Mouse (Mus musculus) urinary bladder, adult 2 months (tissue): ENCODE results near the gene Zfp366. TPM values are rescaled to one million over a fixed set of nuclear protein-coding genes. Genes with fewer than 3 reads are reported as not detected.

Experiments
- DNase-seq: peaks from one replicate; pipeline ENCODE4 v3.0.0; 2022; ENCODE audit warnings: low spot score
- polyA plus RNA-seq: library from polyadenylated mRNA; depleted of rRNA; stranded (reverse); fragments of >200 nt; gene quantifications from 2 replicates; pipeline ENCODE4 v1.2.3, GENCODE M21; 2012

The Zfp366 gene
- polyA plus RNA-seq, 1 experiment: 1.1 TPM

- no peak for DNase-seq
Measured at GRCm38 (mm10) chr13:99226809-99227208, 42.2 kb downstream of the Zfp366 start.

GRCm38 (mm10) chr13:99227456-99228250, 43.0 kb downstream of the Zfp366 start:
- no peak for DNase-seq

- no peak for DNase-seq
Measured at GRCm38 (mm10) chr13:99228821-99229570, 44.4 kb downstream of the Zfp366 start.

GRCm38 (mm10) chr13:99229641-99230494, 45.2 kb downstream of the Zfp366 start:
- no peak for DNase-seq

GRCm38 (mm10) chr13:99230495-99230868, 45.9 kb downstream of the Zfp366 start:
- DNase-seq: no peak

- DNase-seq: no peak
Measured at GRCm38 (mm10) chr13:99233333-99233732, 48.7 kb downstream of the Zfp366 start.

GRCm38 (mm10) chr13:99233956-99234355, 49.3 kb downstream of the Zfp366 start:
- DNase-seq: no peak

- no peak for DNase-seq
Measured at GRCm38 (mm10) chr13:99235428-99236210, 51.0 kb downstream of the Zfp366 start.

GRCm38 (mm10) chr13:99236222-99236621, 51.6 kb downstream of the Zfp366 start:
- no peak for DNase-seq

GRCm38 (mm10) chr13:99237122-99237521, 52.5 kb downstream of the Zfp366 start:
- DNase-seq: no peak

GRCm38 (mm10) chr13:99237841-99238216, 53.2 kb downstream of the Zfp366 start:
- DNase-seq: no peak

GRCm38 (mm10) chr13:99238217-99239160, 53.9 kb downstream of the Zfp366 start:
- DNase-seq: no peak

- DNase-seq: no peak
Measured at GRCm38 (mm10) chr13:99239161-99239530, 54.5 kb downstream of the Zfp366 start.

GRCm38 (mm10) chr13:99239741-99240140, 55.1 kb downstream of the Zfp366 start:
- no peak for DNase-seq

- DNase-seq: no peak
Measured at GRCm38 (mm10) chr13:99241984-99242383, 57.4 kb downstream of the Zfp366 start.

- DNase-seq: no peak
Measured at GRCm38 (mm10) chr13:99242895-99243294, 58.3 kb downstream of the Zfp366 start.

GRCm38 (mm10) chr13:99243831-99244230, 59.2 kb downstream of the Zfp366 start:
- DNase-seq: no peak

- no peak for DNase-seq
Measured at GRCm38 (mm10) chr13:99244471-99244870, 59.8 kb downstream of the Zfp366 start.

GRCm38 (mm10) chr13:99244896-99245295, 60.3 kb downstream of the Zfp366 start:
- no peak for DNase-seq

- DNase-seq: no peak
Measured at GRCm38 (mm10) chr13:99245916-99246460, 61.4 kb downstream of the Zfp366 start.
